Mouse (Mus musculus): Measurements from ENCODE around the gene Hdac10. TPM values are rescaled to one million over a fixed set of nuclear protein-coding genes. Genes with fewer than 3 reads are reported as not detected.
A peak's percentile ranks its signal among the peaks of the same experiment; 100 is the strongest.

Hdac10 gene
- polyA plus RNA-seq, 1 experiment from 2014 or later, result 20.3 TPM

- peak; percentile 5; the same call in 1 of the 2 replicates for ATAC-seq (ENCODE audit: low FRiP score, low TSS enrichment)
- DNase-seq, result peak; percentile 69
- Histone ChIP-seq H3K27ac (replicated peaks; ENCODE audit: low read depth, low read length) (peak overlapping the region; percentile 86), H3K9me3 (ENCODE audit: control insufficient read depth, low read length) (no peaks in the 10 kb centered on the region), H3K9ac (replicated peaks; ENCODE audit: low read length) (peak overlapping the region; percentile 78), H3K4me1 (ENCODE audit: control insufficient read depth, insufficient read depth, low read length) (peaks cover 42% of the 10 kb centered on the region), H3K4me2 (ENCODE audit: low read length) (peak overlapping the region; percentile 98), H3K36me3 (ENCODE audit: control insufficient read depth, insufficient read depth, low read length) (peaks cover 16% of the 10 kb centered on the region; the same call in 1 of the 2 replicates), H3K27me3 (ENCODE audit: control insufficient read depth, insufficient read depth, low read length) (no peaks in the 10 kb centered on the region), H3K4me3 (replicated peaks; ENCODE audit: low read depth, low read length) (peak overlapping the region; percentile 89)
- WGBS, result 39% methylated on average over 11 of the region's 11 CpGs
Observed at GRCm38 (mm10) chr15:89123595-89123994, 4.9 kb downstream of the Hdac10 start.

DNA sequence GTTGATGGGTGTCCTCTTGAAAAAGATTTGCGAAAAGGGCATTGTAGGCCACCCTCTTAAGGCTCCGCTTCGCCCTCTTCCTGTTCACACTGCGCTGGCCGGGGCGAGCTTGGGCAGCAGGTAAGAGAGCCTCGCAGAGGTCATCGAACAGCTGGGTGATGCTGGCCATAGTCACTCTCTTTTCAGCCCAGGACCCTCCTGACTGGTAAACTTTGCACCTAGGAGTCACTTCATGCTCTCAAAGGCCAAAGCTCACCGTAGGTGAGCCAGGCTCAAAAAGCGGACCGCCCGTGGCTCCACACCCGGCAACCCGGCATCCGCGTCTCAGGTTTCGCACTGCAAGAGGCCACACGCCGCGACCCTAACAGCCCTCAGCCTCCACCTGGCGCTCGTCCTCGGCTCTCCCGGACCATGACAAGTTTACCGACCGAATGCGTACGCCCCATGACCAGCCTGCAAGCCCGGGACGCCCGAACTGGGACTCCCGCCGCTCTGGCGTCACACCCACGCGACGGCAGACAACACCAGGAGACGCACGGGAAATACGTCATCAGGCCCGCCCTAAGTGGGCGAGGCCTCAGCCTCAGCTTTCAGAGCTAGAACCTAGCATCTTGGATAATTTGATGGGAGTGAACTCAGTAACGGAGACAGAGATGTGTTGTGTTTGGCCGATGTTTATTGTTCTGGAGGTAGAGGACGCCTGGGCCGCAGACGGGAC lies 5.7 kb downstream of the Hdac10 start, which contains the start of gene Tubgcp6:
TSS of gene Tubgcp6 (minus strand) at position 464 of the 718 bp plus-strand sequence.
- Histone ChIP-seq H3K4me2 (ENCODE audit: low read length) (peak within 1 kb of the TSS; percentile 98), H3K27me3 (ENCODE audit: control insufficient read depth, insufficient read depth, low read length) (no peaks in the 10 kb centered on the region), H3K36me3 (ENCODE audit: control insufficient read depth, insufficient read depth, low read length) (peaks cover 19% of the 10 kb centered on the region; the same call in 1 of the 2 replicates), H3K4me3 (replicated peaks; ENCODE audit: low read depth, low read length) (peak within 1 kb of the TSS; percentile 89), H3K27ac (replicated peaks; ENCODE audit: low read depth, low read length) (peak within 1 kb of the TSS; percentile 86), H3K9ac (replicated peaks; ENCODE audit: low read length) (peak within 1 kb of the TSS; percentile 78), H3K9me3 (ENCODE audit: control insufficient read depth, low read length) (no peaks in the 10 kb centered on the region), H3K4me1 (ENCODE audit: control insufficient read depth, insufficient read depth, low read length) (peaks cover 38% of the 10 kb centered on the region)
- WGBS, result under 1% methylated on average over 47 of the region's 47 CpGs
- ATAC-seq (ENCODE audit: low FRiP score, low TSS enrichment), result peak; percentile 84
- DNase-seq, result peak; percentile 99

DNA sequence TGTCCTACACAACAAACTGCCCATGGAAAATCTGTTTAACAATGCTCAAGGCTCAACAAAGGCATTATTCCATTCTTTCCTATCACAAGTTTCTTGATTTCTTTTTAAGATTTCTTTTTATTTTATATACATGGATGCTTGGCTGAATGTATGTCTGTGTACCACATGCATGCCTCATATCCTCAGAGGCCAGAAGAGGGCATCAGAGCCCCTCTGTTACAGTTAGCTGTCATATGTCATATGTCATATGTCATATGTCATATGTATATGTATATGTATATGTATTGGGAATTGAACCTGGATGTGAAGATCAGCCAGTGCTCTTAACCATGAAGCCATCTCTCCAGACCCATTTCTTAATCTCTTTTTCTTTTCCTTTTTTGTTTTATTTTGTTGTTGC lies 10.5 kb downstream of the Hdac10 start:
- DNase-seq (peak; percentile 41), ATAC-seq (ENCODE audit: low FRiP score, low TSS enrichment) (no peak)
- H3K4me1 ChIP-seq (ENCODE audit: control insufficient read depth, insufficient read depth, low read length), result peaks cover 25% of the 10 kb centered on the region
- H3K27ac ChIP-seq (replicated peaks; ENCODE audit: low read depth, low read length), result no peak overlapping the region
- no peak overlapping the region for H3K4me2 ChIP-seq (ENCODE audit: low read length)
- H3K9ac ChIP-seq (replicated peaks; ENCODE audit: low read length), result no peak overlapping the region
- no peaks in the 10 kb centered on the region for H3K27me3 ChIP-seq (ENCODE audit: control insufficient read depth, insufficient read depth, low read length)
- H3K4me3 ChIP-seq (replicated peaks; ENCODE audit: low read depth, low read length), result no peak overlapping the region
- H3K36me3 ChIP-seq (ENCODE audit: control insufficient read depth, insufficient read depth, low read length), result peaks cover 46% of the 10 kb centered on the region
- no peaks in the 10 kb centered on the region for H3K9me3 ChIP-seq (ENCODE audit: control insufficient read depth, low read length)

- no peak for DNase-seq
- no peaks in the 10 kb centered on the region for H3K9me3 ChIP-seq (ENCODE audit: control insufficient read depth, low read length)
- H3K27me3 ChIP-seq (ENCODE audit: control insufficient read depth, insufficient read depth, low read length), result no peaks in the 10 kb centered on the region
- ATAC-seq (ENCODE audit: low FRiP score, low TSS enrichment), result no peak
- no peak overlapping the region for H3K4me2 ChIP-seq (ENCODE audit: low read length)
- H3K36me3 ChIP-seq (ENCODE audit: control insufficient read depth, insufficient read depth, low read length), result peaks cover 93% of the 10 kb centered on the region
- no peak overlapping the region for H3K4me3 ChIP-seq (replicated peaks; ENCODE audit: low read depth, low read length)
- no peak overlapping the region for H3K9ac ChIP-seq (replicated peaks; ENCODE audit: low read length)
- no peaks in the 10 kb centered on the region for H3K4me1 ChIP-seq (ENCODE audit: control insufficient read depth, insufficient read depth, low read length)
- H3K27ac ChIP-seq (replicated peaks; ENCODE audit: low read depth, low read length), result no peak overlapping the region
- 91% methylated on average over 9 of the region's 9 CpGs for WGBS
Observed at GRCm38 (mm10) chr15:89110147-89110546, 18.4 kb downstream of the Hdac10 start.

GRCm38 (mm10) chr15:89106976-89107375 lies 21.5 kb downstream of the Hdac10 start:
- WGBS, result 100% methylated on average over 1 of the region's 1 CpGs
- no peaks in the 10 kb centered on the region for H3K27me3 ChIP-seq (ENCODE audit: control insufficient read depth, insufficient read depth, low read length)
- no peak overlapping the region for H3K4me2 ChIP-seq (ENCODE audit: low read length)
- H3K4me3 ChIP-seq (replicated peaks; ENCODE audit: low read depth, low read length), result no peak overlapping the region
- ATAC-seq (ENCODE audit: low FRiP score, low TSS enrichment) (no peak), DNase-seq (no peak)
- no peaks in the 10 kb centered on the region for H3K4me1 ChIP-seq (ENCODE audit: control insufficient read depth, insufficient read depth, low read length)
- no peak overlapping the region for H3K27ac ChIP-seq (replicated peaks; ENCODE audit: low read depth, low read length)
- no peaks in the 10 kb centered on the region for H3K9me3 ChIP-seq (ENCODE audit: control insufficient read depth, low read length)
- peaks cover 99% of the 10 kb centered on the region for H3K36me3 ChIP-seq (ENCODE audit: control insufficient read depth, insufficient read depth, low read length)
- no peak overlapping the region for H3K9ac ChIP-seq (replicated peaks; ENCODE audit: low read length)

DNA sequence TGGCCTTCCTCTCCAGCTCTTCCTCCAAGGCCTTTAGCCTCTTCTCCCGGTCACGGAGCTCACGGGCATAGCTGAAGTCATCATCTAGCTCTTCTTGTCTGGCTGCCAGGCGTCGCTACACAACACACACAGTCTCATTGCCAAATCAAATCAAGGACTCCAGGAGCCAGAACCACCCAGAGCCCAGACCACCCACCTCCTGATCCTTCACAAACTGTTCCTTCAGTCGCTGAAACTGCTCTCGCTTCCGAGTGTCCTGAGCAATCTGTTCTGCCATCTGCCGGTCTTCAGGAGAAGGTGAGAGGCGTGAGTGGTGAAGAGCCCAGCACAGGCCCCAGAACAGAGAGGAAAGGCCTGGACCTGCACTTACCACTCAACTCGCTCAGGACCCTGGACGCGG lies 22.4 kb downstream of the Hdac10 start:
- DNase-seq (no peak), ATAC-seq (ENCODE audit: low FRiP score, low TSS enrichment) (no peak)
- WGBS, result 90% methylated on average over 13 of the region's 13 CpGs
- H3K4me2 ChIP-seq (ENCODE audit: low read length), result no peak overlapping the region
- no peak overlapping the region for H3K27ac ChIP-seq (replicated peaks; ENCODE audit: low read depth, low read length)
- H3K36me3 ChIP-seq (ENCODE audit: control insufficient read depth, insufficient read depth, low read length), result peaks cover 99% of the 10 kb centered on the region
- no peaks in the 10 kb centered on the region for H3K4me1 ChIP-seq (ENCODE audit: control insufficient read depth, insufficient read depth, low read length)
- H3K9me3 ChIP-seq (ENCODE audit: control insufficient read depth, low read length), result no peaks in the 10 kb centered on the region
- no peak overlapping the region for H3K4me3 ChIP-seq (replicated peaks; ENCODE audit: low read depth, low read length)
- H3K9ac ChIP-seq (replicated peaks; ENCODE audit: low read length), result no peak overlapping the region
- no peaks in the 10 kb centered on the region for H3K27me3 ChIP-seq (ENCODE audit: control insufficient read depth, insufficient read depth, low read length)

- WGBS, result 93% methylated on average over 8 of the region's 8 CpGs
- DNase-seq, result no peak
- H3K27me3 ChIP-seq (ENCODE audit: control insufficient read depth, insufficient read depth, low read length), result no peaks in the 10 kb centered on the region
Observed at GRCm38 (mm10) chr15:89104425-89104824, 24.1 kb downstream of the Hdac10 start.

DNA sequence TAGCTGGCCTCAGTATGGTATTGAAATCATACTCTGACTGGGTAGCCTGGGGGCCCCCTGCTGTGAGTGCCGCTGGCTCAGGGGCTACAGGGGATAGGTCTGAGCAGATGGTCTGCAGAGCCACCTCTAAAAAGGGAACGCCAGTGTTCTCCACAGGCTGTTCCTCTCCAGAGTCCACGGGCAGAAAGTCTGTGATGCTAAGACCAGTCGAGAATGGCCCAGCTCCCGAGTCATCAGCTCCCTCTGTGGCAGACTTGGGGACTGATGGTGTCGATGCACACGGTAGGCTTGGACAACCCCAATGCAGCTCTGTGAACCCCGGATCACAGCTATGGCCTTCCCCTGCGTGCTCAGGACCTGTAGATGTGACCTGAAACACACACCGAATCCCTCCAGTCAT lies 24.6 kb downstream of the Hdac10 start:
- Histone ChIP-seq H3K27me3 (ENCODE audit: control insufficient read depth, insufficient read depth, low read length) (no peaks in the 10 kb centered on the region), H3K4me3 (replicated peaks; ENCODE audit: low read depth, low read length) (no peak overlapping the region), H3K4me2 (ENCODE audit: low read length) (no peak overlapping the region), H3K27ac (replicated peaks; ENCODE audit: low read depth, low read length) (no peak overlapping the region), H3K4me1 (ENCODE audit: control insufficient read depth, insufficient read depth, low read length) (no peaks in the 10 kb centered on the region), H3K36me3 (ENCODE audit: control insufficient read depth, insufficient read depth, low read length) (peaks cover 99% of the 10 kb centered on the region), H3K9ac (replicated peaks; ENCODE audit: low read length) (no peak overlapping the region), H3K9me3 (ENCODE audit: control insufficient read depth, low read length) (no peaks in the 10 kb centered on the region)
- WGBS, result 87% methylated on average over 10 of the region's 10 CpGs
- ATAC-seq (ENCODE audit: low FRiP score, low TSS enrichment), result no peak
- no peak for DNase-seq

More at GRCm38 (mm10) chr15:89104425-89104824, 24.1 kb downstream of the Hdac10 start:
- Histone ChIP-seq H3K9ac (replicated peaks; ENCODE audit: low read length) (no peak overlapping the region), H3K9me3 (ENCODE audit: control insufficient read depth, low read length) (no peaks in the 10 kb centered on the region), H3K4me2 (ENCODE audit: low read length) (no peak overlapping the region), H3K4me1 (ENCODE audit: control insufficient read depth, insufficient read depth, low read length) (no peaks in the 10 kb centered on the region), H3K27ac (replicated peaks; ENCODE audit: low read depth, low read length) (no peak overlapping the region), H3K4me3 (replicated peaks; ENCODE audit: low read depth, low read length) (no peak overlapping the region), H3K36me3 (ENCODE audit: control insufficient read depth, insufficient read depth, low read length) (peaks cover 99% of the 10 kb centered on the region)
- no peak for ATAC-seq (ENCODE audit: low FRiP score, low TSS enrichment)

DNA sequence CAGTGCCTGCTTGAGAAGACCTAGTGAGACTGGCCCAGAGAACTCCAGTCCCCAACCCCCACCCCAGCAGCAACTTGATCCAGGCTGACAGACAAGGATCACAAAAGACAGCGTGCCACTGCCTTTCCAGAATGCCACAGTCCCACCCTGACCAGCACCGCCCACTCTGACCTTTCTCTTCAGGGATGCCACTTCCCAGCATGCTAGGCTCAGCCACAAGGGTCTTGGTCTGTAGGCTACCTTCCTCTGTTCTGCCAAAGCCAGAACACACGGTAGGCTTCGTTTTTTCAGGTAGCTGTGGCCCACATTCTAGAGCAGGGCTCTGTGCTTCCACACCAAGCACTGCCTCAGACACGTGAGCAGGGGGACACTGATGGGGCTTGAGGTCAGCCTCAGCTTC lies 25.9 kb downstream of the Hdac10 start:
- H3K4me1 ChIP-seq (ENCODE audit: control insufficient read depth, insufficient read depth, low read length), result no peaks in the 10 kb centered on the region
- no peak for ATAC-seq (ENCODE audit: low FRiP score, low TSS enrichment)
- H3K27ac ChIP-seq (replicated peaks; ENCODE audit: low read depth, low read length), result no peak overlapping the region
- H3K27me3 ChIP-seq (ENCODE audit: control insufficient read depth, insufficient read depth, low read length), result no peaks in the 10 kb centered on the region
- peaks cover 99% of the 10 kb centered on the region for H3K36me3 ChIP-seq (ENCODE audit: control insufficient read depth, insufficient read depth, low read length)
- no peak overlapping the region for H3K9ac ChIP-seq (replicated peaks; ENCODE audit: low read length)
- no peaks in the 10 kb centered on the region for H3K9me3 ChIP-seq (ENCODE audit: control insufficient read depth, low read length)
- no peak for DNase-seq
- H3K4me2 ChIP-seq (ENCODE audit: low read length), result no peak overlapping the region
- no peak overlapping the region for H3K4me3 ChIP-seq (replicated peaks; ENCODE audit: low read depth, low read length)
- WGBS, result 40% methylated on average over 5 of the region's 5 CpGs
